Mouse (Mus musculus) layer of hippocampus, adult 2 months (tissue): ENCODE results near the gene Gm10563. TPM values are rescaled to one million over a fixed set of nuclear protein-coding genes. Genes with fewer than 3 reads are reported as not detected.

Experiments used
- DNase-seq, 2 experiments: peaks; one replicate each; pipeline ENCODE4 v3.0.0; 2022; ENCODE audit warnings: low spot score in 2 of 2
- H3K27ac ChIP-seq: fragments of 200-600 bp; 2 replicates; pipeline ENCODE4 v1.8.1; 2022
- H3K4me3 ChIP-seq: fragments of 200-600 bp; 2 replicates; pipeline ENCODE4 v1.8.1; 2022; ENCODE audit warnings: mild to moderate bottlenecking
- CTCF ChIP-seq: fragments of 200-600 bp; conservative IDR thresholded peaks from 2 replicates; pipeline ENCODE4 v1.8.1; 2022; ENCODE audit warnings: antibody characterized with exemption, mild to moderate bottlenecking, moderate library complexity
- total RNA-seq, 2 experiments: library from RNA; stranded (reverse); gene quantifications; 2 replicates each; pipeline ENCODE4 v1.2.3; 2021

Gene Gm10563
- total RNA-seq, 2 experiments from 2014 or later = not detected

GRCm38 (mm10) chr4:155668689-155669597, 23.7 kb upstream of the Gm10563 start, which contains the start of gene Mib2:
Mib2 (minus strand) TSS chr4:155669198.
- peak; percentile 97 for DNase-seq
- TF ChIP-seq CTCF = 0 out of 2 replicates have a peak, but pooled peaks have one; percentile 5
- H3K4me3 ChIP-seq = peak within 1 kb of the TSS; percentile 66
- peak within 1 kb of the TSS; percentile 97 for H3K27ac ChIP-seq

GRCm38 (mm10) chr4:155666903-155667302, 21.7 kb upstream of the Gm10563 start:
- Histone ChIP-seq H3K27ac (0 out of 2 replicates have a peak overlapping the region, but pooled peaks have one; percentile 23), H3K4me3 (no peak overlapping the region)
- TF ChIP-seq CTCF = no peak
- DNase-seq = no peak

- TF ChIP-seq CTCF = no peak
- H3K4me3 ChIP-seq = no peak overlapping the region
- no peak for DNase-seq
- H3K27ac ChIP-seq = no peak overlapping the region
These were observed 15.4 kb upstream of the Gm10563 start for GRCm38 (mm10) chr4:155660641-155661040.

GRCm38 (mm10) chr4:155658961-155659360, 13.8 kb upstream of the Gm10563 start:
- DNase-seq = no peak
- H3K4me3 ChIP-seq = no peak overlapping the region
- H3K27ac ChIP-seq = no peak overlapping the region
- no peak for TF ChIP-seq CTCF

- no peak for DNase-seq
- no peak overlapping the region for H3K4me3 ChIP-seq
- TF ChIP-seq CTCF = no peak
- H3K27ac ChIP-seq = no peak overlapping the region
These were observed 11.1 kb upstream of the Gm10563 start for GRCm38 (mm10) chr4:155656214-155656751.

- no peak for TF ChIP-seq CTCF
- Histone ChIP-seq H3K27ac (no peak overlapping the region), H3K4me3 (no peak overlapping the region)
- DNase-seq = no peak
These were observed 9.5 kb upstream of the Gm10563 start for GRCm38 (mm10) chr4:155654456-155655298.

- no peak for DNase-seq
- H3K27ac ChIP-seq = no peak overlapping the region
- TF ChIP-seq CTCF = no peak
- no peak overlapping the region for H3K4me3 ChIP-seq
These were observed 8.9 kb upstream of the Gm10563 start for GRCm38 (mm10) chr4:155654183-155654455.

- DNase-seq = peak in 1 of 2 experiments; percentile 25
- H3K4me3 ChIP-seq = peak overlapping the region; percentile 50
- TF ChIP-seq CTCF = peak; percentile 38
- 0 out of 2 replicates have a peak overlapping the region, but pooled peaks have one; percentile 23 for H3K27ac ChIP-seq
These were observed 8.4 kb upstream of the Gm10563 start for GRCm38 (mm10) chr4:155653451-155654182.

GRCm38 (mm10) chr4:155653086-155653450, 7.9 kb upstream of the Gm10563 start, which contains the start of gene Mmp23:
Mmp23 (minus strand) TSS chr4:155653384.
- H3K27ac ChIP-seq = peak within 1 kb of the TSS; percentile 57; the same call in 1 of the 2 replicates
- no peak for TF ChIP-seq CTCF
- H3K4me3 ChIP-seq = peak within 1 kb of the TSS; percentile 50
- DNase-seq = no peak

- H3K27ac ChIP-seq = peak overlapping the region; percentile 57; the same call in 1 of the 2 replicates
- DNase-seq = no peak
- peak overlapping the region; percentile 50 for H3K4me3 ChIP-seq
- TF ChIP-seq CTCF = no peak
These were observed 7.3 kb upstream of the Gm10563 start for GRCm38 (mm10) chr4:155652283-155653085.

- no peak for DNase-seq
- no peak for TF ChIP-seq CTCF
- no peak overlapping the region for H3K4me3 ChIP-seq
- H3K27ac ChIP-seq = no peak overlapping the region
These were observed 6.5 kb upstream of the Gm10563 start for GRCm38 (mm10) chr4:155651553-155652269.
